Mouse (Mus musculus) telencephalon, adult 2 months (tissue): Measurements from ENCODE around the gene Borcs6.

ENCODE experiments used
- DNase-seq: peaks from one replicate; pipeline ENCODE4 v3.0.0-alpha.2; 2011; ENCODE audit warnings: low read depth, low spot score

The Borcs6 gene

DNA sequence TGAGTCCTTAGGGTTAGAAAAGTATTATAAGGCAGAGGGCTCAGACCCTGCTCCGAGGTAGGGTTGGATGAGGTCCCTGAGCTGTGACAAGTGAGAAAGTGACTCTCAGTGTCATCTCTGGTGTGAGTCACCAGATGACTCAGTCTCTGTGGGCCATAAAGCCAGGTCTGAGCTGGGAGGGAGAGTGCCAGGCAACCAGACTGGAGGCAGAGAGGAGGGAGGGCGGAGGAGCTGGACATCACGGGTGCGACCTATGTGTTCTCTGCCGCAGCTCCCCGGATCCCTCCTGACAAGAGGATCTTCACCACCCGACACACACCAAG is 42.8 kb downstream of the Borcs6 start:
- DNase-seq = no peak

DNA sequence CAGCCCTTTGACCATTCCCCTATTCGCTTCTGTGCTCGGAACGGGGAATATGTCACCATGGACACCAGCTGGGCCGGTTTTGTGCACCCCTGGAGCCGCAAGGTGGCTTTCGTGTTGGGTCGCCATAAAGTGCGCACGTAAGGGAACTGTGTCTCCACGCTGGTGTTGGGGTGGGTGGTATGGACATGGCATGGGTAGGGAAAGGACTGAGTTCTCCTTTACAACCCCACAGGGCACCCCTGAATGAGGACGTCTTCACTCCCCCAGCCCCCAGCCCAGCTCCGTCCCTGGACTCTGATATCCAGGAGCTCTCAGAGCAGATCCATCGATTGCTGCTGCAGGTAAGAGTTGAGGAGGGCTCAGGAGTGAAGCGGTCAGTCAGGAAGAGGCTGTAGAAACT is 43.6 kb downstream of the Borcs6 start:
- DNase-seq = no peak

- DNase-seq = no peak
Measured at GRCm38 (mm10) chr11:69103531-69104435, 44.3 kb downstream of the Borcs6 start.

DNA sequence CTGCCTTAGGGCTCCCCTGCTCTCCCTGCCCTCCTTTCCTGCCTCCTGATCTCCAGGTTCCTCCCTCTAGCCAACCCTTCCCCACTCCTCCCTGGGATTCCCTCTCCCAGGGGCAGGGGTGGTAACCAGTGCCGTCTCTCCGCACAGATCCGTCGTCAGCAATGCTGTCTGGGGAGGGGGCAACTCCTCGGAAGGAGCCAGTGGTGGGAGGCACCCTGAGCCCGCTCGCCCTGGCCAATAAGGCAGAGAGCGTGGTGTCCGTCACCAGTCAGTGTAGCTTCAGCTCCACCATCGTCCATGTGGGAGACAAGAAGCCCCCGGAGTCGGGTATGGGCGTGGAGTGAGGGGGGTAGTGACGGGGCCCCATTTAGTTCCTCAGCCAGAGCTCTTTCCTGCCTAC is 45.0 kb downstream of the Borcs6 start:
- DNase-seq = no peak

- DNase-seq = no peak
Measured at GRCm38 (mm10) chr11:69105227-69105626, 45.7 kb downstream of the Borcs6 start.

DNA sequence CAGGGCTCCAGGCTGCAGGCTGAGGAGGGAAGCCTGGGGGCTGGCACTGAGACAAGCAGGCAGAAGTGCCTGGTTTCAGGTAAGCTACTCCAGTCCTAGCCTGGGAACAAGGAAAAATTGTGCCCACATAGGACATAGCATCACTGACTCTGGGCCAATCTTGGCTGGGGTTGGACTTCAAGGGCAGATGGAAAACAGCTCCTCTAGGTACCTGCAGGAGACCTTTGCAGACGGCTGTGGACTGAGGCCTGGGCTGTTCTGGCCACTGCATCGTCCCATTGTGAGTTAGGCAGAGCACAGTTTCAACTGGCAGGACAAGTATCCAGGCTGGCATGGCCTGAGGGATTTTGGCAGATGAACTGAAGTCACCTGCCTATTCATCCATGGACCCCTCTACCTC is 46.3 kb downstream of the Borcs6 start:
- DNase-seq = no peak

DNA sequence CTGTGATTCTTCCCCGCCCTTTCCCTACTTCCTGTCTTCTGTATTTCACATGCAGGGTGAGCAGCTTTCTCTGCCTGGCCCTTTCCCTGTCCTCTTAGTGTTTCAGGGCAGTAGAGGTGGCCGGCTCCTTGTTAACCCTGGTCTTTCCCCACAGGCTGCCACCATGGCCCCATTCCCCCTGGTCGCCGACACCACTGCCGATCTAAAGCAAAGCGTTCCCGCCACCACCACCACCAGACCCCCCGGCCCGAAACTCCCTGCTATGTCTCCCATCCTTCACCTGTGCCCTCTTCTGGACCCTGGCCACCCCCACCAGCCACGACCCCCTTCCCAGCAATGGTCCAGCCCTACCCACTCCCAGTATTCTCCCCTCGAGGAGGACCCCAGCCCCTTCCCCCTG is 46.8 kb downstream of the Borcs6 start:
- DNase-seq = no peak

GRCm38 (mm10) chr11:69106842-69107241 is 47.3 kb downstream of the Borcs6 start:
- no peak for DNase-seq

DNA sequence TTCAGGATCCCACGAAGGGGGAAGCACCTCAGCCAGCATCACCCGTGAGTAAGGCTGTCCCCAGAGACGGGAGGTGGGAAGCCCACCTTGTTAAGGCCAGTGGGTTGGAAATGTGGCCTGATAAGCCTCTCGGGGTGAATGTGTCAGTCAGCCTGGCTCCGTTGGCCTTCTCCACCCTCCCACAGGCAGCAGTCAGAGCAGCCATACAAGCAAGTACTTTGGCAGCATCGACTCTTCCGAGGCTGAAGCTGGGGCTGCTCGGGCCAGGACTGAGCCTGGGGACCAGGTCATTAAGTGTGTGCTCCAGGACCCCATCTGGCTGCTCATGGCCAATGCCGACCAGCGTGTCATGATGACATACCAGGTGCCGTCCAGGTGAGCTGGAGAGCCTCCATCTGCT is 48.2 kb downstream of the Borcs6 start:
- no peak for DNase-seq

- no peak for DNase-seq
Measured at GRCm38 (mm10) chr11:69108223-69108622, 48.7 kb downstream of the Borcs6 start.

- no peak for DNase-seq
Measured at GRCm38 (mm10) chr11:69109032-69109900, 49.7 kb downstream of the Borcs6 start.

DNA sequence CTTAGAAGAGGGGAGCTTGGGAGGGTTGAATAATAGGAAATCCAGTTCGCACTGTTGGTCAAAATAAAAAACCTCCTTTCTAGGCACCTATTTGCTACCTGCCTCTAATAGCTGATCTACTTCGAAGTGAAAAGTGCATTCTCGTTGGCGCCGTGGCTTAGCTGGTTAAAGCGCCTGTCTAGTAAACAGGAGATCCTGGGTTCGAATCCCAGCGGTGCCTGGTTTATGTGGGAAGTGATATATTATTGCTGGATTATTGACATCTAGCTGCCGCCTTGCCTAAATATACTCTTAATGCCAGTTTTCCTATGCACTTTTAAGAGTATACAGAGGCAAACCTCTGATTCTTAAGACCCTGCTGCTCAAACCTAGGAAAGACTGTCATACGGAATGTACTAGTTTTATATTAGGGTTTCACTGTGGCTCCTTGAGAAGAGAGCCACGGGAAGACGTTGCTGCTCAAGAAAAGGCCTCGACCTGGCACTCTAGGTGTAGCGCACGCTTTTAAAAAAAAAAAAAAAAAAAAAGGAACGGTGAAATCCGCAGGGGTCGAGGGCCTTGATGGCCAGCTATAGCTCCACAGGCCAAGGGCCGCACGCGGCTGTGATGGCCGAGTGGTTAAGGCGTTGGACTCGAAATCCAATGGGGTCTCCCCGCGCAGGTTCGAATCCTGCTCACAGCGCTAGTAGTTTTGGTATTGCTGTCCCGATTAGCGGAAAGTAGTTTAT is 51.0 kb downstream of the Borcs6 start:
- no peak for DNase-seq
